Mouse (Mus musculus) limb, embryonic 14.5 days (tissue): ENCODE results near the gene Arid1a. TPM values are rescaled to one million over a fixed set of nuclear protein-coding genes. Genes with fewer than 3 reads are reported as not detected.

ENCODE experiments used
- ATAC-seq: fragments of 200-750 bp; cut with Nextera tagmentation; 2 replicates; pipeline ENCODE4 v1.8.0; 2017; ENCODE audit warnings: low read depth, moderate number of reproducible peaks, moderate TSS enrichment; ENCODE audit not compliant: low FRiP score
- DNase-seq: peaks from one replicate; pipeline ENCODE4 v3.0.0-alpha.2; 2015; ENCODE audit warnings: low spot score
- H3K27ac ChIP-seq: fragments of 300-500 bp; sonication (generic); replicated peaks from 2 replicates; pipeline ENCODE4 v1.5.1; 2014; ENCODE audit warnings: low read depth, mild to moderate bottlenecking, low read length, moderate library complexity, mixed read lengths
- H3K27me3 ChIP-seq: fragments of 300-500 bp; sonication (generic); 2 replicates; pipeline ENCODE4 v1.6.1; 2014; ENCODE audit warnings: low read length, mixed read lengths; ENCODE audit not compliant: control insufficient read depth, insufficient read depth
- H3K36me3 ChIP-seq: fragments of 300-500 bp; sonication (generic); 2 replicates; pipeline ENCODE4 v1.6.1; 2014; ENCODE audit warnings: mild to moderate bottlenecking, low read length, moderate library complexity, mixed read lengths; ENCODE audit not compliant: control insufficient read depth, insufficient read depth
- H3K4me1 ChIP-seq: fragments of 300-500 bp; sonication (generic); 2 replicates; pipeline ENCODE4 v1.6.1; 2014; ENCODE audit warnings: antibody characterized with exemption, low read length, mixed read lengths; ENCODE audit not compliant: control insufficient read depth, insufficient read depth
- H3K4me2 ChIP-seq: fragments of 300-500 bp; sonication (generic); replicated peaks from 2 replicates; pipeline ENCODE4 v1.6.1; 2014; ENCODE audit warnings: low read depth, mild to moderate bottlenecking, low read length, moderate library complexity; ENCODE audit not compliant: severe bottlenecking
- H3K4me3 ChIP-seq: fragments of 300-500 bp; sonication (generic); replicated peaks from 2 replicates; pipeline ENCODE4 v1.5.1; 2014; ENCODE audit warnings: low read length
- H3K9ac ChIP-seq: fragments of 300-500 bp; sonication (generic); 2 replicates; pipeline ENCODE4 v1.6.1; 2014; ENCODE audit warnings: mild to moderate bottlenecking, low read depth, low read length, moderate library complexity; ENCODE audit not compliant: severe bottlenecking
- H3K9me3 ChIP-seq: fragments of 300-500 bp; sonication (generic); 2 replicates; pipeline ENCODE4 v1.6.1; 2016; ENCODE audit warnings: low read length; ENCODE audit not compliant: control insufficient read depth
- POLR2A ChIP-seq: fragments of 200-500 bp; IDR thresholded peaks from 2 replicates; pipeline ENCODE4 v1.8.0; 2012; ENCODE audit warnings: inconsistent platforms, mild to moderate bottlenecking, moderate library complexity, borderline replicate concordance; ENCODE audit not compliant: insufficient read depth, insufficient read length; ENCODE audit errors: extremely low read depth
- WGBS: fragments of 180-500 bp; shearing (Covaris S2); extraction: QIAGEN DNeasy Blood & Tissue Kit; methylation state at CpG from one replicate; pipeline ENCODE4 v1.1.7; 2014; 5-methylcytosine and 5-hydroxymethylcytosine counted together
- polyA plus RNA-seq, 2 experiments: library from polyadenylated mRNA; depleted of rRNA in 1 of 2; stranded (reverse) in 1 of 2; unstranded in 1 of 2; fragments of >200 nt; fragmentation: Nextera tagmentation in 1 of 2; extraction: Ambion mirVana in 1 of 2; gene quantifications; 2 replicates each; pipeline versions ENCODE4 v1.2.1 to v1.2.3; 2012 to 2014

Arid1a gene
- polyA plus RNA-seq, 2 experiments: 33.3 to 70.8 TPM

DNA sequence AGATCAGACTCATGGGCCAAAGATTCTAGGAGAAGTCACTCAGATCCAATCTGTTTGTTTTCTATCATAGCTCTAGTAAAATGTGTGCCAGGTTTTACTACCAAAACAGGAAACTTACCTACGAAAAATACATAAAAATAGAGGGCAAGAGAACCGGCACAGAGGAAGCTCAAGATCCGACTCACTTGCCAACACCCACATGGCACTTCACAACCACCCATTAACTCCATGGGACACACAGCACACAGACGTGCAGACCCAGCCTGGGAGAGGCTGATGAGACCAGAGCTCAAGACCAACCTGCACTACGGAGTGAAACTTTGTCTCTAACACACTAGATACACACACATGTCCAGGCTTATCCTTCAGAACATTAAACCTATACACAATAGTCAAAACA is 43.8 kb downstream of the Arid1a start:
- peaks cover 81% of the 10 kb centered on the region for H3K36me3 ChIP-seq
- ATAC-seq (no peak), DNase-seq (no peak)
- no peak overlapping the region for H3K9ac ChIP-seq
- H3K9me3 ChIP-seq: no peaks in the 10 kb centered on the region
- 85% methylated on average over 5 of the region's 5 CpGs for WGBS
- H3K27me3 ChIP-seq: no peaks in the 10 kb centered on the region
- H3K4me2 ChIP-seq: no peak overlapping the region
- no peak for TF ChIP-seq POLR2A
- H3K4me3 ChIP-seq: no peak overlapping the region
- H3K27ac ChIP-seq: no peak overlapping the region
- no peaks in the 10 kb centered on the region for H3K4me1 ChIP-seq

DNA sequence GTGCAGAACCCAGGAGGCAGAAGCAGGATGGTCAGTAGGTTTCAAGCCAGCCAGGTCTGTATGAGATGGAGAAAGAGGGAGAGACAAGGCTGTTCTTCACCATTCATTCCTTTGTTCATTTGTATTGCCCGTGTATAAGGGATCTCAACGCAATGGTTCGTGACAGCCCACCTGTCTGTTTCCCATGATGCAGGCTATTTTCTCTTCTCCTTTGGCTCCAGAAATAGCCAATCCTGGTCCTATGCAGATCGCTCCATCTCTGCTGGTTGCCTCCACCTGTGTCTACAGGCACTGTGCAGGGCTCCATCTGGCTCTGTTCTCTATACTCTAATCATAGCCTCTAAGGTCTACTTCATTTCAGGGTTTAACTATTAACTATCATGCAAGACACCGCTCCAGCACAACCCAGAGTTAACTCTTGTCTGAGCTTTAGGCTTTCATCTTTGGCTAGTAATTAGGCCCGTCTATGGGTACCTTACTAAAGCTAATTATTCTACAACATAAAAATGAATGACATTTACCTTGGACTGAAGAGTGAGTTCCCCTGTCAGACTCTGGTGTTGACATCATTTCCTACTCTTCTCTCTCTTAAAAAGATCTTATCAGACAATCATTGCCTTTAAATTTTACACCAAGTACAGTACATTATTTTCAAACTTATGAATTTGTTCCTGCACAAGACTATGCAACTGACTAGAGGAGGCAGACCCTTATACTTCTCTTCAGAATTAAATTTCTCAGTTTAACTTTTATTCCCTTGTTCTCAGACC is 45.1 kb downstream of the Arid1a start:
- WGBS: 89% methylated on average over 6 of the region's 6 CpGs

DNA sequence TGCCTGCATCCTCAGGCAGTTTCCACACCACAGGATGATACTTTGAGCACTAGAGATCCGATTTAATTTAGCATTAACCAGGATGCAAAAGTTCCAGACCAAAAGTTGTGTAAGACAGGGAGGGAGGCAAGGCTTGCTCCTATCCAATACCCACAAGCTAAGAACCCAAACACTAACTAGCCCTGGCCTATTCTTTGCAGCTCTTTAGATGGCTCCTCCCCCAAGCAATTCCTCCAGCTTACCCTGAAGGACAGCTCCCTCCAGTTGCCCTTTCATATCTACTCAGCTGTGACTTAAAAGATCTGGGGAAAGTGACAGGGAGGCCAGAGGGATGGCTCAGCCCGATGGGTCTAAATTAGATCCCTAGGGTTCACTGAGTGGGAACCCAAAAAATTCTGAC is 47.2 kb downstream of the Arid1a start:
- no peak overlapping the region for H3K4me3 ChIP-seq
- ATAC-seq (no peak), DNase-seq (no peak)
- TF ChIP-seq POLR2A: no peak
- peaks cover 3% of the 10 kb centered on the region; the same call in 1 of the 2 replicates for H3K4me1 ChIP-seq
- H3K4me2 ChIP-seq: no peak overlapping the region
- H3K9ac ChIP-seq: no peak overlapping the region
- H3K9me3 ChIP-seq: no peaks in the 10 kb centered on the region
- 91% methylated on average over 2 of the region's 2 CpGs for WGBS
- H3K27me3 ChIP-seq: no peaks in the 10 kb centered on the region
- no peak overlapping the region for H3K27ac ChIP-seq
- H3K36me3 ChIP-seq: peaks cover 76% of the 10 kb centered on the region

More for the DNA sequence above, 45.1 kb downstream of the Arid1a start:
- Histone ChIP-seq H3K27me3 (no peaks in the 10 kb centered on the region), H3K9me3 (no peaks in the 10 kb centered on the region), H3K36me3 (peaks cover 80% of the 10 kb centered on the region), H3K9ac (no peak overlapping the region), H3K4me3 (no peak overlapping the region), H3K4me2 (no peak overlapping the region), H3K4me1 (peaks cover 3% of the 10 kb centered on the region; the same call in 1 of the 2 replicates), H3K27ac (no peak overlapping the region)
- TF ChIP-seq POLR2A: no peak
- DNase-seq (no peak), ATAC-seq (no peak)

DNA sequence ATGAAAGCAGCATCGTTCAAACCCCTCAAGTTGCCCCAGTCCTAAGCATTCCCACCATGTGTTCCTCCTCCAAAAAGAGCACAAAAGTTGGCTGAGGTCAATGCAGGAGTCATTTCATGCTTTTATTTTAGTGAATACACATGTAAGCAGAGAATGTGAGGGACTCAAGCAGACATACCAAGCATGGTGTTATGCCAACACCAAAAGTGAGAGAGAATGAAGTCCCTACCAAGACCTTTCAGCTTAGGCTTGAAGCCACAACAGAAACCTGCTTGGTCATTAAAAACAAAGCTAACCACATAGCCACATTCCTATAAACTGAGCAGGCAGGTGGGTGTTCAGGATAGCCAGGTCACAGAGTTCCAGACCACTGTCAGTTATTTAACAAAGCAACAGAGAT is 49.1 kb downstream of the Arid1a start:
- H3K4me2 ChIP-seq: no peak overlapping the region
- 78% methylated on average over 1 of the region's 1 CpGs for WGBS
- DNase-seq (no peak), ATAC-seq (no peak)
- 0 out of 2 replicates have a peak overlapping the region, but pooled peaks have one; percentile 29 for H3K27ac ChIP-seq
- TF ChIP-seq POLR2A: no peak
- peaks cover 3% of the 10 kb centered on the region; the same call in 1 of the 2 replicates for H3K4me1 ChIP-seq
- H3K4me3 ChIP-seq: no peak overlapping the region
- H3K9me3 ChIP-seq: no peaks in the 10 kb centered on the region
- no peak overlapping the region for H3K9ac ChIP-seq
- no peaks in the 10 kb centered on the region for H3K27me3 ChIP-seq
- H3K36me3 ChIP-seq: peaks cover 74% of the 10 kb centered on the region

DNA sequence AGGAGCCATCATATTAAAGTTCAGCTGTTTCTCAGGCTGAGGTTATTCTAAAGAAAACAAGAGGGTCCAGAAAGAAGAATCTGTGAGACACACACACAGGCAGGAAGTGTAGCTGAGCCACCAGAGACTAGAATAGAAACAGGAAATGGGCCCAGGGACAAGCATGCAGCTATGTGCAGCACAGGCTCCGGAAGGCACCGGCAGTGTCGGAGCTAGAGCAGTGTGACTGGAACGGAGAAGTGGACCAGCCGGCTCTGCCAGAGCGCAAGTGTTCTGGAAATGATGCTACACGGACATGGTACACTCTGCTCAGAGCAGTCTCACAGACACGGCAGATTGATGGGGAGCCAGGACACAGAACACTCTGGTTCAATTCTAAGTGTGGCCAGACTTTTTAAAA is 49.6 kb downstream of the Arid1a start:
- Histone ChIP-seq H3K4me1 (peaks cover 3% of the 10 kb centered on the region; the same call in 1 of the 2 replicates), H3K27ac (0 out of 2 replicates have a peak overlapping the region, but pooled peaks have one; percentile 63), H3K9me3 (no peaks in the 10 kb centered on the region), H3K27me3 (no peaks in the 10 kb centered on the region), H3K9ac (no peak overlapping the region), H3K4me3 (no peak overlapping the region), H3K36me3 (peaks cover 75% of the 10 kb centered on the region), H3K4me2 (no peak overlapping the region)
- 50% methylated on average over 8 of the region's 8 CpGs for WGBS
- DNase-seq (peak; percentile 37), ATAC-seq (no peak)
- no peak for TF ChIP-seq POLR2A
